Mouse (Mus musculus) adrenal gland (tissue): ENCODE results near the gene Lama4.

ENCODE experiments used
- intact Hi-C: fragments of 180-260 bp; cut with DNase I; formaldehyde crosslinking; loops from one replicate; pipeline ENCODE4 v1.15.1; 2025

Lama4 gene

GRCm38 (mm10) chr10:39045111-39045510, 79.8 kb downstream of the Lama4 start:
- intact Hi-C loops = no loop called here

- intact Hi-C loops = no loop called here
These were observed 82.5 kb downstream of the Lama4 start for GRCm38 (mm10) chr10:39047775-39048174.

DNA sequence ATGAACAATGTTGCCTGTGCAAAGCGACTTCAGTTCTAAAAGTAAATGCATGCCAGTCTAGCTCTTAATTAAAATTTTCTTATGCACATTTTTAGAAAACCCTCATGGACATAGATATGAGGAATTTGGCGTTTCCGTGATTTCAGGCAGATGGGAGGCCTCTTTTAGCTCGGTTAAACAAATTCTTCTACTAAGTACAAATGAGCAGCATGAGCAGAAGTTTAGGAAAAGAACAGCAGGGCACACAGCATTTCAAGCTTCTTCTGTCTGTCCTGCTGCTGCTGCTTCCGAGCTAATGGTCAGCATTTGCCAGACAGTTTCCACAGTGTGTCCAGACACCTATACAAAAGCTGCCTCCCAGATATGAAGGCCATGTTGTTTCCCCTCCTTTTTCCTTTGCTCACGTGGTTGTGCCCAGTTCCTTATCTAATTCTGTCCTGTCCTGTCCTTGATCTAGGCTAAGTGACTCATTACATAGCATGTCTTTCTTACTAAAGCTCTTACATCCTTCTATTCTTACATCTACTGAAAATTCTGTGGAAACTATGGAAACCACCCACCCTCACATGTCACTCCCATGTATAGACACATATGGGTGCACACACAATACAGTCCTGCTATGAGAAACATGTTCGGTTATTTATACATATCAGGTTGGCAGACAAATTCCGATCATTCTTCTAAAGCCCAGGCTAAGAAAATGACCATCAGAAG, 84.4 kb downstream of the Lama4 start:
- intact Hi-C loops = no loop called here

DNA sequence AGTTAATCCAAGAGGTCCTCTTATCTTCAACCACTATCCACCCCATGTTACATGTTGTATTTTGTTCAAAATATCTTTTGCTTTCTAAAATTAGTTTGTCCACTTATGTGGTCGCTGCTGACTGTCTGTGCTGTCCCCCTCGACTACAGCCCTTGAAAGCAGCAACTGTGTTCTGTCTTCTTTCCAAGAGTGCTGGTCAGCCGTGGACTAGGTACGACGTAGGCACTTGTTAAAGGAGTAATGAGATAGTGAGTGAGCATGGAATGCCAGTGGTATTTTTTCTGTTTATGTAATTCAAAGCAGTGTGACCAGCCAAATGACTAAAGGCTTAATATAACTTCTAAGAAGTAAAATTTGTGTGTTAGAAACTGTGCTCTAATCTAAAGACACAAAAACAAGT, 90.7 kb downstream of the Lama4 start:
- intact Hi-C loops = no loop called here

DNA sequence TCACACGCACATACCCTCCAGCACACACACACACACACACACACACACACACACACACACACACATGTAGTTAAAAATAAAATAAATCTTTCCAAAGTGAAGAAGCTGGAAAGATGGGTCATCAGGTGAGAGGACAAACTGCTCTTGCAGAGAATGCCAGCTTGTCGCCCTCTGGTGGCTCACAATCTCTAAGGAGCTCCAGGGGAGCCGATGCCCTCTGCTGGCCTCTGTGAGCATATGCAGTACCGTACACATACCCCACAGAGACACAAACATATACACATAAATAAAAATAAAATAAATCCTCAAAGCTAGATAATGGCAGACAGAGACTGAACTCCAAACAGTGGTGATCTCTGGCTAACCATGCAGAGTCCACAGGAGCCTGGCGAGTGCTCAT, 99.4 kb downstream of the Lama4 start:
- intact Hi-C loops = no loop called here

GRCm38 (mm10) chr10:39065449-39065848, 100.1 kb downstream of the Lama4 start:
- intact Hi-C loops = no loop called here

DNA sequence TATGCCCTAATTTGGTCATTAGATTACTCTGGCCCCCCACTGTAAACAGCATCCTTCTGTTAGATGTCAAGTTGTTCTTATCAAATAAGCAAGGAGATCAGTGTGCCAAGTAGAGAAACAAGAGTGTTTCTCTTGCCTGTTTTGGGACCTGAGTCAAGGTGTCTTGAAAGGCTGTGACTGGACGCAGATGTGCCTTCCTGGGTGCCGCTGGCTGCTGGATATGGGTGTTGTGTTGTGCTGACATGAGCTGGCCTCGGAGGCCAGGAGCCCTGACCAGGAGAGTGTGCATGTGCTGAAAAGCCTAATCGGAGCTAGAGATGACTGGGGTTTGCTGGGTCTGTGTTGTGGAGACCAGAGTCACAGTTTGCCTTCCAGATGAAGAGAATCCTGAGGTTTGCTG, 100.7 kb downstream of the Lama4 start:
- intact Hi-C loops = no loop called here

GRCm38 (mm10) chr10:39066962-39067361, 101.6 kb downstream of the Lama4 start:
- intact Hi-C loops = no loop called here

- intact Hi-C loops = no loop called here
These were observed 106.7 kb downstream of the Lama4 start for GRCm38 (mm10) chr10:39072048-39072447.

GRCm38 (mm10) chr10:39096981-39097380, 131.7 kb downstream of the Lama4 start:
- intact Hi-C loops = no loop called here

DNA sequence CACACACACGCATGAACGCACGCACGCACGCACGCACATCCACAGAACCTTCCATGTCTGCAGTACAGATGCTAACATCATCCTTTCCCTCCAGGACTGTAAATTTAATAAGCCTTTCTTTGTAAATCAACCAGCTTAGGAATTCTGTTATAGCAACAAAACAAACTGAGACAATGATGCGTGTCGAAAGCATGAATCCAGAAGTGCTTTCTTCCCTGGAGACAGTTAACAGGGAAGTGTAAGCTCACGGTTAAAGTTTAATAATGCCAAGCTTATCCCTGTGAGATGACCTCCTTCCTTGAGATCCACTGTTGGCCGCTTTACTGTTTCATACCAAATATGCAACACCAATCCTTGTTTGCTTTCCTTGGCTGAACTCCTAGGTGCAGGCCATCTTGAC, 133.4 kb downstream of the Lama4 start:
- intact Hi-C loops = no loop called here

- intact Hi-C loops = no loop called here
These were observed 139.6 kb downstream of the Lama4 start for GRCm38 (mm10) chr10:39104803-39105449.

- intact Hi-C loops = no loop called here
These were observed 141.1 kb downstream of the Lama4 start for GRCm38 (mm10) chr10:39106413-39106812.

GRCm38 (mm10) chr10:39106935-39107334, 141.6 kb downstream of the Lama4 start:
- intact Hi-C loops = no loop called here

DNA sequence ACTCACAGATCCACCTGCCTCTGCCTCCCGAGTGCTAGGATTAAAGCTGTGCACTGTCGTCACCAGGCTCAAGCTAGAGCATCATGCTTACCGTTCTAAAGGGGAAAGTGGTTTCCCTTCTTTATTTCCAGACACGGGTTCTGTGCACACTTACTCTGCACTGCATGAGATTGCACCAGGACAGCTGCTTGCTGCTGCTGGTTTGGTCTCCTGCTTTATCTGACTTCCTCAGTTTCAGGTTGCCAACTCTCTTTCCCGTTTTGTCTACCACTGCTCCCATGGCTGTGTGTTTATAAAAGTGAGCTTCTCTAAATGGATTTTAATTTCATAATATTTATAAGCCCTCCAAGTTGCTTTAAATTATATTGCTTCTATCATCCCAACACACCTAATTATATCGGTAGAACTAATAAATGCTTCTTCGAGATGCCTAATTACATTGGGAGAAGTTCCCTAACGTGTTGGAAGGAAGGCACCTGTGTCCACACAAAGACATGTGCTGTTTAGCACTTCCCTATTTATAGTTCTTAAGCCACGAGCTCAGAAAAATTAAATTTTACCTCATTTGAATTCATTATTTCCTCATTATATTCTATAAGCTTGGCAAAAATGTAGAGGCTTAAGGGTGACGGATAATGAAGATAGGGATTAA, 143.6 kb downstream of the Lama4 start:
- intact Hi-C loops = no loop called here

- intact Hi-C loops = no loop called here
These were observed 144.2 kb downstream of the Lama4 start for GRCm38 (mm10) chr10:39109489-39109874.

DNA sequence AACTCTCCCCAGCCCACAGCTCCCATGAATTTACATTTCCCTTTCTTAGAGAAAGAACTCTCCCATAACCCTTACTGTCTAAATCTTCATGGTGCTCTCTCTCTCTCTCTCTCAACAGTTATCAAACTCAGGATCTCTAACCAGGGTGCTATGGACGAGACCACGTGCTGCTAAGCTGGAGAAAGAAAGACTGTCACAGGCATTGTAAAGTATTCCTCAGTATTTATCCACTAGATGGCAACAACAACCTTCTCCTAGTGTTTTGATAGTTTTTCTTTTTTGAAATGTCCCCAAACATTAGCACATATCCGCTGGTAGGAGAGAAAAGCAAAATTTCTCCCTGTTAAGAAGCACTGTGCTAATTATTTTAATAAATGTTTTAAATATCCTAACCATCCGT, 156.1 kb downstream of the Lama4 start:
- intact Hi-C loops = no loop called here

- intact Hi-C loops = no loop called here
These were observed 168.4 kb downstream of the Lama4 start, which contains the start of the genes Fam229b and Tube1 for GRCm38 (mm10) chr10:39133462-39134310. TSS of gene Fam229b (minus strand) at chr10:39133914. TSS of gene Tube1 (plus strand) at chr10:39133976.

DNA sequence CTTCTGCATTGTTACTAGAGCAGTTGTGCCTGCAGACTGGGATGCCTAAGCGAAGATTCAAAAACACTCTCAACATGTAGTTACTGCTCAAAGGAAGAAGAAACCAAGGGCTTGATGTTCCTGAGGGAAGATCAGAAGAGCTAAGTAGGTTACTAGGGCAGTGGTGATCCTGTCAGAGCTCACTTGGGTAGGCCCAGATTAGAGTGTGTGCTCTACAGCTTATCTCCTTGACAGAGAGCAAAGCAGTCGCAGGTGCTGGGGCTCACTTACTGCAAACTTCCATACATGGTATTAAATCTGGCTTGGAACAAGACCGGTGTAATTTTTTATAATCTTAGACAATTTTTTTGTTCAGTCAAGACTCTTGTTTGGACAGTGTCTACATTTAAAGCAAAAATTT, 172.5 kb downstream of the Lama4 start:
- intact Hi-C loops = no loop called here

DNA sequence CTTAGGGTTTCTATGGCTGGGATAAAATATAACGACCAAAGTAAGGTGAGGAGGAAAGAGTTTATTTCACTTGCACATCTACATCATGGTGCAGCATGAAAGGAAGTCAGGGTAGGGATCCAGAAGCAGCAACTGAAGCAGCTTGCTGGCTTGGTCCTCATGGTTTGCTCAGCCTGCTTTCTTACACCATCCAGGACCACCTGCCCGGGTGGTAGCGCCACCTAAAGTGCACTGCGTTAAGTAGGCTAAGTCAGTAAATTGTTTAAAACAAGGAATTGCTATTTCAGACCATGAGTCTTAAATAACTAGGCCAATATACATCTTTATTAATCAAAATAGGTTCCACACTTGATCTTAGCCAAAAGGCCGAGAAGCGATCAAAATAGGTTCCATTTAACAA, 173.4 kb downstream of the Lama4 start:
- intact Hi-C loops = no loop called here

GRCm38 (mm10) chr10:39140843-39141242, 175.5 kb downstream of the Lama4 start:
- intact Hi-C loops = no loop called here

DNA sequence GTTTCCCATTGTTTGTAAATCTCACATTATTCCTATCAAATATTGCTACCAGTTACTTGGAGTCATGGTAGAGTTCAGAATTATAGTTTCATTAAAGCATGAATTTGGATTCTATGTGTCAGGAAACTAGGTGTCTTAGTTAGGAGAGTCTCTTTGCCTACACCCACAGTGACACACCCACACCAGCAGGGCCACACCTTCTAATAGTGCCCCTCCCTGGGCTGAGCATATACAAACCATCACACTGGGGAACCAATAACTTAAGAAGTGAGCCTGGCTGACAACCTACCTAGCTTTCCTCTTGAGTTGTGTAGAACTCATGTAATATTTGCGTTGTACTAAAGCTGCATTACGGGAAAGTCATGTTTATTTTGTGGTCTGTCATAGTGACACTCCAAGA, 176.1 kb downstream of the Lama4 start:
- intact Hi-C loops = no loop called here
